Mouse (Mus musculus) midbrain, embryonic 10.5 days (tissue): ENCODE results near the gene Bbs12. TPM values are rescaled to one million over a fixed set of nuclear protein-coding genes. Genes with fewer than 3 reads are reported as not detected.
A peak's percentile ranks its signal among the peaks of the same experiment; 100 is the strongest.

Experiments used
- DNase-seq: peaks from one replicate; pipeline ENCODE4 v3.0.0-alpha.2; 2017; ENCODE audit warnings: low spot score
- H3K27ac ChIP-seq: fragments of 300-500 bp; sonication (generic); replicated peaks from 2 replicates; pipeline ENCODE4 v1.5.1; 2016; ENCODE audit warnings: mild to moderate bottlenecking
- H3K27me3 ChIP-seq: fragments of 300-500 bp; sonication (generic); 2 replicates; pipeline ENCODE4 v1.6.1; 2016; ENCODE audit warnings: low read depth, mild to moderate bottlenecking; ENCODE audit not compliant: poor library complexity, severe bottlenecking
- H3K36me3 ChIP-seq: fragments of 300-500 bp; sonication (generic); 2 replicates; pipeline ENCODE4 v1.6.1; 2016; ENCODE audit warnings: mild to moderate bottlenecking, moderate library complexity
- H3K4me1 ChIP-seq: fragments of 300-500 bp; sonication (generic); 2 replicates; pipeline ENCODE4 v1.6.1; 2016
- H3K4me3 ChIP-seq: fragments of 300-500 bp; sonication (generic); 2 replicates; pipeline ENCODE4 v1.5.1; 2016; ENCODE audit warnings: mild to moderate bottlenecking, moderate library complexity
- H3K9me3 ChIP-seq: fragments of 300-500 bp; sonication (generic); replicated peaks from 2 replicates; pipeline ENCODE4 v1.6.1; 2016; ENCODE audit warnings: mild to moderate bottlenecking
- WGBS: fragments of 180-500 bp; shearing (Covaris S2); methylation state at CpG from one replicate; pipeline ENCODE4 v1.1.7; 2016; 5-methylcytosine and 5-hydroxymethylcytosine counted together
- polyA plus RNA-seq: library from polyadenylated mRNA; unstranded; fragments of >200 nt; fragmentation: Nextera tagmentation; extraction: Ambion mirVana; gene quantifications from 2 replicates; pipeline ENCODE4 v1.2.1, GENCODE M21; 2016

The Bbs12 gene
- polyA plus RNA-seq, 1 experiment from 2014 or later, result 8.8 TPM

- DNase-seq, result no peak
- H3K4me3 ChIP-seq, result no peak overlapping the region
- H3K27ac ChIP-seq, result no peak overlapping the region
- no peaks in the 10 kb centered on the region for H3K9me3 ChIP-seq
- 77% methylated on average over 2 of the region's 2 CpGs for WGBS
- no peaks in the 10 kb centered on the region for H3K27me3 ChIP-seq
- H3K4me1 ChIP-seq, result peaks cover 8% of the 10 kb centered on the region; the same call in 1 of the 2 replicates
- H3K36me3 ChIP-seq, result no peaks in the 10 kb centered on the region
These were observed 19.7 kb upstream of the Bbs12 start for GRCm38 (mm10) chr3:37292654-37293053.

GRCm38 (mm10) chr3:37299470-37299869, 12.9 kb upstream of the Bbs12 start:
- H3K4me1 ChIP-seq, result no peaks in the 10 kb centered on the region
- no peak overlapping the region for H3K4me3 ChIP-seq
- no peaks in the 10 kb centered on the region for H3K27me3 ChIP-seq
- H3K27ac ChIP-seq, result no peak overlapping the region
- DNase-seq, result no peak
- no peaks in the 10 kb centered on the region for H3K36me3 ChIP-seq
- 79% methylated on average over 3 of the region's 3 CpGs for WGBS
- H3K9me3 ChIP-seq, result no peaks in the 10 kb centered on the region

- no peaks in the 10 kb centered on the region for H3K4me1 ChIP-seq
- H3K27me3 ChIP-seq, result no peaks in the 10 kb centered on the region
- no peaks in the 10 kb centered on the region for H3K36me3 ChIP-seq
- 38% methylated on average over 12 of the region's 12 CpGs for WGBS
- DNase-seq, result peak; percentile 47
- no peak overlapping the region for H3K4me3 ChIP-seq
- H3K27ac ChIP-seq, result no peak overlapping the region
- 0 out of 2 replicates have a peak, but pooled peaks cover 2% of the 10 kb centered on the region for H3K9me3 ChIP-seq
These were observed 9.7 kb upstream of the Bbs12 start for GRCm38 (mm10) chr3:37302685-37303084.

- H3K36me3 ChIP-seq, result no peaks in the 10 kb centered on the region
- H3K4me3 ChIP-seq, result no peak overlapping the region
- no peaks in the 10 kb centered on the region for H3K4me1 ChIP-seq
- no peak for DNase-seq
- H3K27me3 ChIP-seq, result no peaks in the 10 kb centered on the region
- 0 out of 2 replicates have a peak, but pooled peaks cover 2% of the 10 kb centered on the region for H3K9me3 ChIP-seq
- H3K27ac ChIP-seq, result no peak overlapping the region
- 75% methylated on average over 8 of the region's 8 CpGs for WGBS
These were observed 8.8 kb upstream of the Bbs12 start for GRCm38 (mm10) chr3:37303392-37304139.

- DNase-seq, result no peak
- Histone ChIP-seq H3K4me3 (peak overlapping the region; percentile 96), H3K27me3 (no peaks in the 10 kb centered on the region), H3K4me1 (peaks cover 17% of the 10 kb centered on the region), H3K9me3 (no peaks in the 10 kb centered on the region), H3K27ac (peak overlapping the region; percentile 98), H3K36me3 (no peaks in the 10 kb centered on the region)
- 3% methylated on average over 10 of the region's 10 CpGs for WGBS
These were observed 421 bp upstream of the Bbs12 start for GRCm38 (mm10) chr3:37311897-37312369.

DNA sequence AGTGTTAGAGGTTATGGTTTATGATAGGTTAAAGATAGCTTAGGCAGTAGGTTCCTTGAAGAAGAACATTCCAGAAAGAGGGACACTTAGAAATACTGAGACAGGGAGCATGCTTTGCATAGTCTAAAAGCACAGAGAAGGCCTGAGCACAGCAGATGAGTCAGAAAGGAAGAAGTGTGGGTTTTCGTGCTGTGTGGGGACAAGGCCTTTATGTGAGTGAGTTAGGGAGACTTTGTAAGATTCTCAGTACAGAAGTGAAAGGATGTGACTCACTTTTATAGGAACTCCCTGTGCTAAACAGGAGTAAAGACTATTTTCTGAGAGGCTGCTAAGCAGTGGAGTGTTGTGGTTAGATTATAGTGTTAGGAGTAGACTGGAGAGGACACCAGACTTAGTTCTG, 1.0 kb downstream of the Bbs12 start:
- H3K36me3 ChIP-seq, result no peaks in the 10 kb centered on the region
- DNase-seq, result no peak
- 45% methylated on average over 1 of the region's 1 CpGs for WGBS
- peak overlapping the region; percentile 96 for H3K4me3 ChIP-seq
- H3K9me3 ChIP-seq, result no peaks in the 10 kb centered on the region
- H3K27ac ChIP-seq, result peak overlapping the region; percentile 98
- H3K4me1 ChIP-seq, result peaks cover 17% of the 10 kb centered on the region
- H3K27me3 ChIP-seq, result no peaks in the 10 kb centered on the region

GRCm38 (mm10) chr3:37316233-37316632, 3.9 kb downstream of the Bbs12 start:
- no peak overlapping the region for H3K4me3 ChIP-seq
- no peaks in the 10 kb centered on the region for H3K27me3 ChIP-seq
- DNase-seq, result no peak
- 93% methylated on average over 1 of the region's 1 CpGs for WGBS
- no peak overlapping the region for H3K27ac ChIP-seq
- H3K9me3 ChIP-seq, result no peaks in the 10 kb centered on the region
- H3K36me3 ChIP-seq, result peaks cover 26% of the 10 kb centered on the region
- peaks cover 17% of the 10 kb centered on the region for H3K4me1 ChIP-seq

GRCm38 (mm10) chr3:37324310-37324709, 12.0 kb downstream of the Bbs12 start:
- Histone ChIP-seq H3K27ac (no peak overlapping the region), H3K4me1 (no peaks in the 10 kb centered on the region), H3K4me3 (no peak overlapping the region), H3K9me3 (no peaks in the 10 kb centered on the region), H3K27me3 (no peaks in the 10 kb centered on the region), H3K36me3 (peaks cover 19% of the 10 kb centered on the region)
- DNase-seq, result no peak
- WGBS, result 52% methylated on average over 3 of the region's 3 CpGs

DNA sequence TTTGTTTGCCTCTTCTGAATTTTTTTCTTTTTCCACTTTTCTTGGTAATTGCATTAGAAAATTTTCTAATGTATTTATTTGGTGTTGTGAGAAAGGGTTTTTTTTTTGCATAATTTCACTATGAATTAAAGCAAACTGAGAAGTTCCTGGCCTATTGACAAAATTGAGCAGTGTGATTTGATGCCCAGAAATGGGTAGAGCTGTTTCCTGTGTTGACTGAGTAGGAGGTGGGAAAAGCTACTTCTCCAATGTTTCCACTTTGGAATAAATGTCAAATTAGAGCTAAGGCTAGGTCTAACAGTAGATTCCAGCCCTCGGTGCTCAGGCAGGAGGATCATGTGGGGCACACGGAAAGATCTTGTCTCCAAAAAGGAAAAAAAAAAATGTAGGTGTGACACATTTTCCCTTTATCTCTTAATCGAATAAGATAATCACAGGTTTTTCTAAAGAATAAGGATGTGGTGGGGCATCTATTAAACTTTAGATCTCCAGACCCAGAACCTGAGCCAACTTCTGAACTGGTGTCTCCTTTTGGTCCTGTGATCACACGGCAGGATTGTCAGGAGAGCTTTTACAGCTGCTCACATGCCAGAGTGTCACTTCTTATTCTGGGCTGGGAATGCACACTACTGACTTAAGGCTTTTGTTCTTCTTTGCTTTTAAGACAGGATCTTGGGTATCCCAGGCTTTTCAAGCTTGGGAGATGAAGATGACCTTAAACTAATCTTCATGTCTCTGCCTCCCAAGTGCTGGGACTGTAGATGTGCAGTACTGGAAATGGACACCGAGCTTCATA, 13.2 kb downstream of the Bbs12 start:
- no peaks in the 10 kb centered on the region for H3K9me3 ChIP-seq
- H3K36me3 ChIP-seq, result peaks cover 7% of the 10 kb centered on the region
- no peak overlapping the region for H3K4me3 ChIP-seq
- H3K4me1 ChIP-seq, result no peaks in the 10 kb centered on the region
- no peak for DNase-seq
- WGBS, result 90% methylated on average over 5 of the region's 5 CpGs
- H3K27me3 ChIP-seq, result no peaks in the 10 kb centered on the region
- H3K27ac ChIP-seq, result no peak overlapping the region

GRCm38 (mm10) chr3:37326627-37327026, 14.3 kb downstream of the Bbs12 start:
- Histone ChIP-seq H3K36me3 (no peaks in the 10 kb centered on the region), H3K27me3 (no peaks in the 10 kb centered on the region), H3K4me1 (no peaks in the 10 kb centered on the region), H3K9me3 (no peaks in the 10 kb centered on the region), H3K27ac (no peak overlapping the region), H3K4me3 (no peak overlapping the region)
- WGBS, result 87% methylated on average over 3 of the region's 3 CpGs
- DNase-seq, result no peak

DNA sequence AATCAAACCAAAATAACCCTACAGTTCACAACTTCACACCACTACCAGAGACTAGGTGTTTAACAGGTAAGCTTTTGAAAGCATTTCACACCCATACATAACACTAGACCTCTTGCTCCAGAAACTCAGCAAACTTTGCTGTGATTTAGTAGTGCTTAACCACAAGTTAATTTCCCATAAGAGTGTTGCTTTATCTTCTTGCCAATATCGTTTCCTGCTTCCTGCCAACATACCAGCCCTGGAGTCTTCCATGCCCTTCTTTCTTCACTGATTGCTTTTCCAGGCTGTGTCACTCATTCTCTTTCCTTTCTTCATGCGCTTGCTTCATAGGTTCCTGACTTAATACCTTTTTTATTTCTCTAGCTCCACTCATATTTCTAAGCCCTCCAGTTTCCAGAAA, 16.1 kb downstream of the Bbs12 start:
- no peaks in the 10 kb centered on the region for H3K36me3 ChIP-seq
- H3K9me3 ChIP-seq, result no peaks in the 10 kb centered on the region
- no peaks in the 10 kb centered on the region for H3K4me1 ChIP-seq
- no peaks in the 10 kb centered on the region for H3K27me3 ChIP-seq
- no peak overlapping the region for H3K4me3 ChIP-seq
- WGBS, result 83% methylated on average over 2 of the region's 2 CpGs
- no peak overlapping the region for H3K27ac ChIP-seq
- DNase-seq, result no peak

GRCm38 (mm10) chr3:37329963-37330362, 17.6 kb downstream of the Bbs12 start:
- Histone ChIP-seq H3K27me3 (no peaks in the 10 kb centered on the region), H3K9me3 (no peaks in the 10 kb centered on the region), H3K27ac (no peak overlapping the region), H3K4me1 (no peaks in the 10 kb centered on the region), H3K36me3 (no peaks in the 10 kb centered on the region), H3K4me3 (no peak overlapping the region)
- 89% methylated on average over 1 of the region's 1 CpGs for WGBS
- no peak for DNase-seq

DNA sequence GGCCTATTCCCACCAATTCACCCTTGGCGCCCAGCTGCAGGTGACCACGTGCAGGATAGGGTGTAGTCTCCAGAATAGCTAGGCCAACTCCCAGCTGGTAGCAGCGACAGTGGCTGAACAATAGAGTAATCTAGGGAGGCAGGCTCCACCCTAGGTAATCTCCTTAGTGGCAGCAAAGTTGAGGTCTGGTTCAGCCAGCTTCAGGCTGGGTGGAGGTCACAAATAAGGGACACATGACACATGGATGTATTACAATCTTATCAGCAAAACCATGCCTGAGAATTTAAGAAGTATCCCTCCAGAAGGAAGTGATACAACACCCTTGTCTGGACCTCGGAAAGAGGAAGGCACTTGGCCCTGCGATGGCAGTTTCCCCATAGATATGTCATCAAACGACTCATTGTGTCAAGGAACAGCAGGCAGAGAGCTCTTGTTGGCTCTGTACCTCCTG, 19.7 kb downstream of the Bbs12 start:
- 63% methylated on average over 6 of the region's 6 CpGs for WGBS

More for the DNA sequence above, 19.7 kb downstream of the Bbs12 start:
- DNase-seq, result no peak
- Histone ChIP-seq H3K27ac (no peak overlapping the region), H3K4me1 (no peaks in the 10 kb centered on the region), H3K27me3 (no peaks in the 10 kb centered on the region), H3K4me3 (no peak overlapping the region), H3K9me3 (no peaks in the 10 kb centered on the region), H3K36me3 (no peaks in the 10 kb centered on the region)
